Mouse (Mus musculus): Measurements from ENCODE around the gene Samd13.

Samd13 gene

GRCm38 (mm10) chr3:146611821-146612220 is 73.6 kb downstream of the Samd13 start:
- no peak for DNase-seq (ENCODE audit: low spot score)

DNA sequence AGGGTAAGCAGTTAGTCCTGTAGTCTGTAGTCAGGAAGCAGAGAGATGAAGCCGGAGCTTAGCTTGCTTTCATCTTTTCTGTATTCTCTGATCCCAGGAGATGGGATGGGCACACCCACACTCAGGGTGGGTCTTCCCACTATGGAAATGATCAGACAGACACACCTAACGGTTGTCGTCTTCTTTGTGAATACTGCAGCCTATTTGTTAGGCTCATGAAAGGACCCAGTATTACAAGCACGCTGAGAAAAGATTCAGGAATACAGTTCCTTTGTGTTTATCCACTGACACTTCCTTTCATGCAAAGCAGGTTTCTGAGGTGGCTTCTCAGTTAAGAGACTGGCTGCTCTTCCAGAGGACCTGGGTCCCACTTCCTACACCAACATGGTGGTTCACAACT is 74.1 kb downstream of the Samd13 start:
- no peak for DNase-seq (ENCODE audit: low spot score)

GRCm38 (mm10) chr3:146610322-146610721 is 75.1 kb downstream of the Samd13 start:
- DNase-seq (ENCODE audit: low spot score) = no peak

DNA sequence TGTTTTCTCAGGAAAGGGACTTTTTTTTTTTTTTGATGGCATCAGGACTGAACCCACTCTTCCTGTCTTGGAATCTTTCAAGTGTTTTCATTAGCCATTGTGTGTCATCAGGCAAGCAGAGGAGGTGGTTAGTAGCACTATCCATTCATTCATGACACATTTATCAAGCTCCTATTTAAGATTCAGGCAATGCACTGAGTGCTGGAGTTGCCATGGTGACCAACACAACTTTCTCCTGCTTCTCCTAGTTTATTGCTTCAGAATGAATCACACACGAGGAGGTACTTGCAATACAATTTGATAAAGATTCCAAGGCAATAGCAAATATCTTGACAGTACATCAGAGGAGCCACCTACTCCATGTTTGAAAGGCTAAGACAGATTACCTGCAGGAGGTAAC is 78.0 kb downstream of the Samd13 start:
- no peak for DNase-seq (ENCODE audit: low spot score)

DNA sequence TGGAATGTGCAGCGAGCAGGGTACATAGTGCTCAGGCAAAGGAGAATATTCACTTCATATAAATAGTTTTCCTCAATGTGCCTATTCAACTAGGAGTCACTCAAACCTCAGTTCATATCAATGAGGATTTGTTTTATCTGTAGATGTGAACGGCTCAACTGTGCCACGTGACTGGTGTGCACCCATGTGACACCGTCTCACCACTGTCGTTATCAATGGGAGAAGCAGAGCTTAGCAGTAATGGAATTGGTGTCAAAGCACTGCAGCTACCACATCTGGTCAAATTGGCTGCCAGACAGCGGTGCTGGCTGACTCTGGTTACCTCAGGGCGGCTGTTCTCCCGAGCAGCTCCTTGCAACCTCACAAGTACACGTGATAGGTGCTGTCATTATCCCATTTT is 80.7 kb downstream of the Samd13 start:
- DNase-seq (ENCODE audit: low spot score) = no peak

DNA sequence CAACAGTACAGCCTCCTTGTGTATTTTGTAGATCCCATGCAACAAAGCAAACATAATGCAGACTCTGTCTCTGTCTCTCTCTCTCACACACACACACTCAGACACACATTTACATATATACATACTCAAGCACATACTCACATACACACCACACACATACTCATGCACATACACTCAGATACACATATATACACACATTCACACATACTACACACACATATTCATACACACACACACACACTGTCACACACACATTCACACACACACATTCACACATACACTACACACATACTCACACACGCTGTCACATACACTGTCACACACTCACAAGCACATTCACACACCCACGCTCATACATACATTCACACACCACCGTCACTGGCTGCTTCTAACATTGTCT is 82.9 kb downstream of the Samd13 start:
- no peak for DNase-seq (ENCODE audit: low spot score)

- DNase-seq (ENCODE audit: low spot score) = no peak
These were observed 84.2 kb downstream of the Samd13 start for GRCm38 (mm10) chr3:146601205-146601604.

DNA sequence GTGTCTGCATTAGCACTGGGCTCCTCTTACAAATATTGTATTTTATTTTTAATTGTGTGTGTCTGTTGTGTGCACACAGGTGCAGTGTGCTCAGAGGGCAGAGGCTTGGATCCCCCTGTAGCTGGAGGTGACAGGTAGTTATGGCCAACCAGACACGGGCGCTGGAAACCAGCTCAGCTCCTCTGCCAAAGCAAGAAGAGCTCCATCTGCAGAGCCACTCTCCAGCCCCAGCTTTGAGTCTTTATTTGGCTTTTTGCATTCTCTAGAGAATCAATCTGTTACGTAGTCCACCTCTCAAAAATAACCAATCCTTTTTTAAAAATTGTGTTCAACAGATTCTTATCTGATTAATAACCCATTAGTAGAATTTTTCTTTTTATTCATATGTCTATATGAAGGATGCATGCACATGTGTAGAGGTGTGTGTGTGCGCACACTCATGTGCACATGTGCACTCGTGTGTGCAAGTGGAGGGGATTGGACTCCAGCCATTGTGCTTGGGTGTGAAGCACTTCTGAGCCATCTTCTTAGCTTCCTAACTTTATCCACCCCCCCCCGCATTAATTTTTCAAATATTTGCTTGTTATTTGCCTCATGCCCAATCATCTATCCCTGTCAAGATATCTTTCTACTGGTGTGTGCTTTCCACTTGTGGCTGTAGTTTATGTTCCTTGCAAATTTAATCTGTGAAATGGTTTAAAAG is 86.0 kb downstream of the Samd13 start:
- DNase-seq (ENCODE audit: low spot score) = no peak

GRCm38 (mm10) chr3:146598411-146598810 is 87.0 kb downstream of the Samd13 start:
- DNase-seq (ENCODE audit: low spot score) = no peak

GRCm38 (mm10) chr3:146596864-146597263 is 88.5 kb downstream of the Samd13 start:
- DNase-seq (ENCODE audit: low spot score) = no peak

DNA sequence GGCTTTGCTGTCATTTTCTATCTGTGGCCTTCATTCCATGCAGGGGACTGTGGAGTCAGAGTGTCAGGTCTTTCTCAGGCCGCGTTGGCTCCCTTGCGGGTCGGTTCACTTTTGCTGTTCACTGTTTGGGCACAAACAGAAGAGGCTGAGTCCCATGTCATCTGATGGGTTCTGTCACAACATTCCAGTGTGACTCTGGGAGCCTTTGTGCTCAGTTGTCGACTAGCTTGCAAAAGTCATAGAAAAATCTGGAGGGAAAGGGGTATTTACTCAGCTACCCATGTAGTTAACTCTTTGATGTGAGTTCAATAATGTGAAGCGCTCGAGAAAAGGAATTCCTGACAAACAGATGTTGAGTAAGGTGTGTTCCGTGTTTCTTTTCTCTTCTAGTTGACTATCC is 89.0 kb downstream of the Samd13 start:
- no peak for DNase-seq (ENCODE audit: low spot score)

DNA sequence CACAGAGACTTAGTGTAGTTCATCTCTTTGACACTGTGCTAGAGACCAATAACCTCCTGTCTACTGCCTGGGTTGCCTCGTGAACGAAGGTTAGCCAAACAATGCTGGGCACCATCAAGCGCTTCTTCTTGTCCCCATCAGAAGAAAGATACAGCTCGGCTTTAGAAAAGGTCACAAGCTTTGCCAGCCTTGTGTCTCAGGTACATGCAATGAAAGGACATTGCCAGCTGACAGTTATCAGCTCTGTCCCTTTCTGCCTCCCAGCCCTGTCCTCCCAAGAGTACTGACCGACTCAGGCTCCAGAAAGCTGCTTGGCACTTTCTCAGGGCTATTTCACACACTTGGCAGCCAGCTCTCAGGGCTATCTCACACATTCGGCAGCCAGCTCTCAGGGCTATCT is 90.0 kb downstream of the Samd13 start:
- DNase-seq (ENCODE audit: low spot score) = no peak

Data from ovary, adult 18-20 months (tissue).